Mouse (Mus musculus) adrenal gland, postnatal 10 days (tissue): Measurements from ENCODE around the gene Rev1. TPM values are rescaled to one million over a fixed set of nuclear protein-coding genes. Genes with fewer than 3 reads are reported as not detected.
A peak's percentile ranks its signal among the peaks of the same experiment; 100 is the strongest.
"Not testable (repeated sequence)": the region's sequence is repeated elsewhere in the genome, so short reads cannot be mapped to it uniquely, and the experiment has no call there.

ENCODE experiments used
- DNase-seq: peaks from one replicate; pipeline ENCODE4 v3.0.0; 2021; ENCODE audit warnings: mixed read lengths
- total RNA-seq, 2 experiments: library from RNA; stranded (reverse); gene quantifications; 2 replicates each; pipeline ENCODE4 v1.2.3; 2021

The Rev1 gene
- total RNA-seq, 2 experiments from 2014 or later = 25.4 to 29.8 TPM

DNA sequence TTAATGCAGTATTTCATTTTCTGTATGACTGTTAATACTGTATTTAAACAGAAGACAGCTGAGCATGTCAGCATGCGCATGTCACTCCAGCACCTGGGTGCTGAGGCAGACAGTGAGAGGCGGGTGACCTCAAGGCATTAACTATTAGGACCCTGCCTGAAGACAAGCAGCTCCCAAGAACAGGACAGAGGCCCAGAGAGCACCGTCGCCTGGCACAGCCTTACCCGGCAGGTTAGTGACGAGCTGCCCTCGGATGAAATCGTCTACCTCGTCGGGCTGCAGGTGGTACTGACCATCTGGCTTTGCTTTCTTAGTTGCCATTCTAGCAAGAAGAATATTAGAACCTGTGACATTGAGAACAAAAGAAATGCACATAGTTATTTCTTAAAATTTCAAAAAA, 62.3 kb downstream of the Rev1 start:
- no peak for DNase-seq

DNA sequence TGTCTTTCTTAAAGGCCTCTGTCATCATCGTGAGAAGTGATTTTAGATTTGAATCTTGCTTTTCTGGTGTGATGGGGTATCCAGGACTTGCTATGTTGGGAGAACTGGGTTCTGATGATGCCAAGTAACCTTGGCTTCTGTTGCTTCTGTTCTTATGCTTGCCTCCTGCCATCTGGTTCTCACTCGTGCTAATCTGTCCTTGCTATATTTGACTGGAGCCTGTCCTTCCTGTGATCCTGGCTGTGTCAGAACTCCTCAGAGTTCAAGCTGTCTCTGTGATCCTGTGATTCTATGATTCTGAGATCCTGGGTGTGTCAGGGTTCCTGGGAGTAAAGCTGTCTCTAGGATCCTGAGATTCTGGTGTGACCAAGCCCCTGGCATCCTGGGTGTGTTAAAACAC, 67.4 kb downstream of the Rev1 start:
- DNase-seq = not testable (repeated sequence)

DNA sequence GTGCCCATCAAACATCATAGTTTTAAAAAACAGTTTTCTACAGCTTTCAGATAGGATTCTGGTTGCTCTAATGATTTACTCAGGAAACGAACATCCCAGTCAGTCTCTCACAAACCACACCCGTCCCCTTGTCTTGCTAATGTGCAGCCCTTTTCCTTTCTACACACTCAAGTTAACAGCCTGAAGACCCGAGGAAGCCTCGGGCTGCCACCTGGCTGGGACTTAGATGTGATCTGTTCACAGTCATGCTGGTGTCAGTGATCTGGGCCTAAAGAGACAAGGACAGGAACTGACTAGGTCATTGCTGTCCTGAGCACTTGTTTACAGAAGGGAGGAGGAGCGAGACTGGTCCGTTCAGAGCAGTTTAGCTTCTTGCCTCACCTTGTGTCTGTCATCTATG, 71.2 kb downstream of the Rev1 start:
- DNase-seq = no peak

DNA sequence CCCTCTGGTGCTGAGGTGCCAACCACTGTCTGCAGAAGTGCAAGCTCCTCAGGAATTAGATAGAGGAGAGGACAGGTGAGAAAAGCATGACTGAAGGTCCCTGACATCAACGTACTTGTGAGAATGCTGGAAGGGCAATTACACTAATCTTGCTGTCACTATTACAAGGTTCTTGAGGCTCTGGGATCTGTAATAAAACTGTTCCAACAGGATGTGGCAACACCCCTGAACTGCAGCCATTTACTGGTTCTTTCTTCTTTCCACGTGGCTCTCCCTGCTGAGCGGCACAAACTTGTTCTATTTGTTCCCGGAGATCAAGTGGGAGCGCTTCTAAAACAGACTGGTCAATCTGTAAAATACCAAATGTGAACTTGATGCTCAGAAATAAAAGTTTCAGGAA, 74.4 kb downstream of the Rev1 start:
- DNase-seq = peak; percentile 24

DNA sequence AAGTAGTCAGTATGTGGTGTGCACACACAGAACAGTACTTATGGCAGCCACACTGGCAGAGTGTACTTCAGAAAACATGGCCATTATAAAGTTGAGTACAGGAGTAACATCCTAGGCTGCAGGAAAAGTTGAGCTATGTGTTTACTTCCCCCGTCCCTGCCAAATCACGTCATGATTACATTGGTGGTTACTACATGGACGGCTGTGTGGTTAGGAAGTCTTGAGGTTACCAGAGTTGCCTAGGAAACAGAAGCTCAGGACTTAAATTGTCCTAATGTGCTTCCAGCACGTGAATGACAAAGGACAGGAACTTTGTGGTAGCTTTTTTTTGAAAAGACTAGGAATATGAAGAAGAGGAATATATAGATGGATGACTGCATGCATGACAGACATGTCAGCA, 80.0 kb downstream of the Rev1 start:
- DNase-seq = no peak

DNA sequence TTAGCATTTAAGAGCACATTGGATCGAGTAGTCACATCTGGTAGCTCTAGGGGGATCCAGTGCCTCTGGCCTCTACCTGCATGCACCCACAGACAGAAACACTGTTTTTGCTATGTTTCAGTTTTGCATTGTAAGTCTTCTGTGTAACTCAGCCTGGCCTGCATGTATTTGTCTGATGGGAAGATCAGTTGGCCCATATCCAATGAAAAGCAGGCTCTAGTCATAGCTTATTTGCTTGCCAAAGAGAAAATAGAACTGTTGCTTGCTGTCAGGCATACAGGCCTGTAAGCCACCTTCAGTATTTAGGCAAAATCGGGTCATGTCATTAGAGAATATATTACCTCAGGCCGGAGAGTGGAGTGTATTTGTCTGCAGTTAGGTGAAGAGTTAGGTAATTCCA, 81.5 kb downstream of the Rev1 start:
- DNase-seq = no peak

DNA sequence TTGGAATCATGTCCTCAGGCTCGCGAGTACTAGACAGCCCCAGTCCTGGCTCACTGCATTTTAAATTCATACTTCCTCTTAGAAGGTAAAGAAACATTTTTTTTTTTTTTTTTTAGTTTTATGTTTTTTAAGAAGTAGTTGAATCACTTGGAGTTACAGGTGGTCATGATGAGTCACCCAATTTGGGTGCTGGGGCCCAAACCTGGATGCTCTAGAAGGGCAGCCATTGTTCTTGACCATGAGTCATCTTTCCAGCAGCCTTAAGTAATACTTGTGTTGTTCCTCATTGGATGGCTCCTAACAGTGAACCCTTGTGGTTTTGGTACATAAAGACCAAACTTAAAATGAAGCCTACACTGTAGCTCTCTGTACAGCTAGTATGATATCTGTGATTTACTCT, 90.7 kb downstream of the Rev1 start:
- DNase-seq = no peak

DNA sequence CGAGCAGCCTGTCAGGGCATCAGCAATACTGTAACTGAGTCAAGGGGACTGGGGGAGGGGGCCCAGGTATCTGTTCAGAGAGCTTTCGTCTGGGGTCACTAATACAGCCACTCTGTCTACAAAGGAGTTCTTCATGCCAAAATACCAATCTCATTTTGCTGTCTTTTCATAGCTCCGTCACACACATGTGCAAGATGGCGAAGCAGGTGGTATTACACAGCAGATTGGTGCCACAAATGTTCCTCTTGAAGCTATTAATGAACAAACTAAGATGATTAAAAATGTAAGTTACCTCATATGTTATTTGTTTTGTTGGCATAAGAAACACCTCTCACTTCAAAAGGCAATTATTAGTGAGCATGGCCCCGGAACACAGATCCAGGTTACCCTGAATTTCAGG, 92.2 kb downstream of the Rev1 start:
- no peak for DNase-seq

DNA sequence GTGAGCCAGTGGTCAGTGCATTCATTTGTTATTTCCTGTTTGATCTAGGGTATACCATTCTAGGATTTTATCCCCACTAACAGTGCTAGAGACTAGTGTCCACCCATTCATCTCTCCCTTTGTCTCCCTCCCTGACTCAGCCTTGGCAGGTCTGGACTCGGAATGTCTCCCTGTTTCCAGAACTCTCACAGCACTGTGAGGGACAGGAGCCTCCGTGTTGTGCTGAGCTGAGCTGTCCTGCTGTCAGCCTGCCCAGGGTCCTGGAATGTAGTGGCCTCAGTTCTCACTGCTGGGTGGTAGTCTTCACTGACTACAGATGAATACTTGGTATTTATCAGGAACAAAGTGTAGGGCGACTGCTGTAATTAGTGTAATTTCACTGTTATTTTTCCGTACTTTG, 94.1 kb downstream of the Rev1 start:
- no peak for DNase-seq

DNA sequence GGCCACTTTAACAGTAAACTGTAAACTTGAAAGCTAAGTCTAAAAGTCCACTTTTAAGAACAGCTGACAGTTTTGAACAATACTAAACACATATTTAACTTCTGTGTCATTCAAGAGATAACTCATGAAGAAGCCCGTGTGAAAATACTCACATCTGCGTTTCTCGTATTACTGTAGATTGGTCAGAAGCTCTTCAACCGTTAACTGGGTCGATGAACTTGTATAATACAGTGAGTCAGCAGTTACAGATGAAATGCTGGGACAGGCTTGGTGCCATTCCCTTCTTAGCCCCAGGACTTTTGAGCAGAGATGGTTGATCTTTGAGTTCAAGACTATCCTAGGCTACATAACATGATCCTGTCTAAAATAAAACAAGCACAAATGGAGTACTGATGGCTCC, 98.2 kb downstream of the Rev1 start:
- DNase-seq = no peak

DNA sequence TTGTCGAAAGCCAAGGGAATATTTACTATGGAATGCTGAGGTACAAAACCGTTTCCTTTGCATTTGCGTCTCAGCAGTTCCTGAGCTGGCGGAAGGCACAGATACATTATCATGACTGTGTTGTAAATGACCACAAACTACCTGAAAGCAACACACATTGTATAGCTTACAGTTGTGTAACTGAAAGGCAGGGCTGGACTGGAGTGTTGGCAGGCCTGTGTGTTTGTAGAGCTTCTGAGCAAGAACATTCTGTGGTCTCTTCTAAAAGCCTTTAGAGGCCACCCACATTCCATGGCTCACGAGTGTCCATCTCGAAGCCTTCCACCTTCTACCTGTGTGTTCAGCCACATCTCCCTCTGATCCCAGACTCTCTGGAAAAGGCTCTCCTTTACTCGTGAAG, 102.3 kb downstream of the Rev1 start:
- DNase-seq = no peak

DNA sequence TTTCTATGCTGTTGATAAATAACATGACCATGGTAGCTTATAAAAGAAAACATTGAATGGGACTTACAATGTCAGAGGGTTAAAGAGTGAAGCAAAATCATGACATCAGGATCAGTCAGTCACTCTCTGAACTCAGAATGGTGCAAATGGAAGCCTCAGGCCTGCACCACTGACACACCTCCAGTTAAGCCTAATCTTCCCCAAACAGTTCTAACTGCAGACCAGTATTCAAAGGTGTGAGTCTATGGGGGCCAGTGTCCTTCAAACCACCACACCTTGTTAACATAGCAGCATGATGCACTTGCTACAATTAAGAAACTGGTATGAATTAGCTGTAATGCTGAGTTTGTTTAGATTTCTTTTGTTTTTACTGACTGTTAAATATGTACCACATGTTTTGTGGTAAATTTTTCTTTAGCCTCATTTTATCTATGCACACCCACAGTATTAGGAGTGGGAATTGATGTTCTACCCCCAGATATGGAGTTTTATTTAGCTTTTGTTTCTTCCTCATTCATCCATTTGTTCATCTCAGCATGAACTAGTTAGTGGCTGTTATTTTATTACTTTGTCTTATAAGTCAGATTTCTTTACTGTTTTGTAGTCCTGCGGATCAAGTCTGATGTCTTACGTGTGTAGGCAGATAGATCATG, 114.9 kb downstream of the Rev1 start:
- DNase-seq = no peak

DNA sequence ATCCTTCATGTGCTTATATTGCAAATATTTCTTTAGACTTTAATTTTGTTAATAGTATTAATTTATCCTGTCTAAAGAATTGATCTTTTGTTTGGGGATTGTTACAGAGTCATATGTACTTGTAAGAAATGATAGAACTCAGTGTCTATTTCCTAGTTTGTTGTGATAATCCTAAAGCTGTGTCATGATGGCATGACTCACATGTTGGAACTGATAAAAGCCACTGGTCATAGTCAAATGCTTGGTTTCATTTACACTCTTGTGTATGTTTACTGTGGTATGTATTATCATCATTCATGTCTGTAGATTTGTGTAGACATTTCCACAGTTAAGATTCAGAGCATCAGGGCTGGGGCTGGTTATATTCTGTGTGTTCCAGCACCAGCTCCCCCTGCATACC, 117.1 kb downstream of the Rev1 start:
- DNase-seq = no peak

DNA sequence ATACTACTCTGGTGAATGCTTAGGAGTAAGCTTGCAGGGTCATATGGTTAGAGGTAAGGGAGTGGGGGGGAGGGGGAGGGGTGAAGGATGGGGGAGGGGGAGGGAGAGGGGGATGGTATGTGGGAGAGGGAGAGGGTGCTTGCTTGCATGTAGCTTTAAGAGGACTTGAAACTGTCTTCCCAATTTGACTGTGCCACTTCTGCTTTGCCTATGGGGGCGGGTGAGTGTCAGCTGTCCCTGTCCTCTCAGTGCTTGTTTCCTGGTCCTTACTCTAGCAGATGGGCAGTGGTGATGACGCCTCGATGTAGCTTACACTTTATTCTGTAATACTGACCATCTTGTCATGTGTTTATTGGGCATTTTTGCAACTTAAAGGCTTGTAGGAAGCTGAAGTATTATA, 117.5 kb downstream of the Rev1 start:
- DNase-seq = no peak

DNA sequence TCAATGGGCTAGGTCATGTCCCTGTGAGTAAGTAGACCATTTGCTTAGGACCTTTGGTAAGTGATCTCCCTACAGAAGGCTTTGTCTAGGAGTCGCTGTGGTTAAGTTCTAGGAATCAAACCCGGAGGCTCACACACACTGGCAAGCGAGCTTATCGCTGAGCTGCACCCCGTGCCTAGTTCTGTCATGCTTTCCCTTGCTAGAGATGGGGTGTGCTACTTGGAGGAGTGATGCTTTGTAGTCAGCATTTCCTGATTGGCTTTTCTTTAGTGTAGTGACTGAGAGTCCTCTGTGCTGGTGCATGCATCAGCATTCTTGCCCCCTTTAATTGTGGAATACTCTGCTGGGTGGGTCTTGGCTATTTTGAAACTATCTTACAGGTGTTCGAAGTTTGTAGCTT, 118.0 kb downstream of the Rev1 start:
- DNase-seq = no peak

DNA sequence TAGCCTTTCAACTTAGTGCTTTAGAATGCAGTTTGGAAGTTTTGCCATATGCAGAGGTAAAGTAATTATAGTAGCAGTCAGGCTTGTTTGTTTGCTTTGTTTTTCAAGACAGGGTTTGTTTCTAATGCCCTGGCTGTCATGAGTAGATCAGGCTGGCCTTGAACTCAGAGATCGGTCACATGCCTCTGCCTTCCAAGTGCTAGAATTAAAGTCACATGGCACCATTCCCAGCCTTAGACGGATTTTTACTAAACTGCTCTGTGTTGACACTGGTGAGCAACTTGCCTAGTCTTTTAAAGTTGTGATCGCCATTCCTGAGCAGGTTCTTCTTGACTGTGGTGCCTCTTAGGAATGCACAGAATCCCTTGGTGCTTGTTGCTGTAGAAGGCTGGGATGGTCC, 122.9 kb downstream of the Rev1 start:
- peak; percentile 44 for DNase-seq

DNA sequence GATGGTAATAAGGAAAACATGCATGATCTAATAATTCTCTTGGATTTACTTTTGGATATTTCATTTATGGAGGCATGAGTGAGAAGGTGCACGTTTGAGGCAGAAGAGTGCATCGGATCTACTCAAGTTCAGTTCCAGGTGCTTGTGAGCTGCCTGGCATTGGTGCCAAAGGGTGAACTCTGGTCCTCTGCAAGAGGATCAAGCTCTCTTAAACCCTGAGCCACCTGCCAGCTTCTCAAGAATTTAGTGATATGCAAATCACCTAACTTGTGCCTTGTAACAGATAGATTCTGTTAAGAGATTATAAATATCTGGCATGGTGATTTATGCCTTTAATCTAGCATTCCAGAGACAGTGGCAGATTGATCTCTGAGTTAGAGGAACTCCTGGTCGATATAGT, 126.6 kb downstream of the Rev1 start:
- DNase-seq = no peak

Other genes with a start within 250 kb of the Rev1 start
- gene Mitd1, start 239.4 kb downstream of the Rev1 start, total RNA-seq = 10 to 100 TPM; 11.1 to 14.8 TPM
- 100 to 1,000 TPM; 339 to 374 TPM for gene Mrpl30, start 239.3 kb downstream of the Rev1 start, total RNA-seq
- not detected for gene Lyg2, start 213.3 kb downstream of the Rev1 start, total RNA-seq
- gene Lyg1, start 172.0 kb downstream of the Rev1 start, total RNA-seq = not detected
- 10 to 100 TPM; 71.0 to 72.7 TPM for gene Txndc9, start 131.9 kb downstream of the Rev1 start, total RNA-seq
- 10 to 100 TPM; 35.5 to 38.2 TPM for gene Eif5b, start 131.8 kb downstream of the Rev1 start, total RNA-seq